Mouse (Mus musculus): ENCODE data around the gene A530064D06Rik. TPM values are rescaled to one million over a fixed set of nuclear protein-coding genes. Genes with fewer than 3 reads are reported as not detected.
"Not testable (repeated sequence)": the region's sequence is repeated elsewhere in the genome, so short reads cannot be mapped to it uniquely, and the experiment has no call there.

The A530064D06Rik gene
- 0.09 TPM for polyA plus RNA-seq (2021)

DNA sequence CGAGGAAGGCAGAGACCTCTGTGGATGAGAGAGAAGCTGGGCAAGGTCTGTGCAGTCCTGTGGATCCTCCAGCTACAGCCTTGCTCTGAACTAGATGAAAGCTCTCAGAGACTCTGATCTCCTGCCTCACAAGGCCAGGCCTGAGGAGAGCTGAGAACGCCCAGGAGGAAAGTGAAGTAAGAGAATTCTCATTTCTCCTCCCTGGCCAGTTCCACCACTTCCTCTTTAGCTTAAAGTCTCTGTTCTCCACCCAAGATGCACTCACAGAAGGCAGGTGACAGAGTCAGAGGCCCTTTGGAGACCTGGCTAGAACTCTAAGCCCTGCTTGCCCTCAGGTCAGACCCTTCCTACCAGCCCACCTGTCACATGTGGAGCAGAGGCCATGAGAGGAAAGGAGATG, at the start of gene A530064D06Rik:
TSS of gene A530064D06Rik (minus strand) at position 173 of the 400 bp plus-strand sequence.
- DNase-seq (ENCODE audit: low read depth, low spot score); ATAC-seq; POLR2A ChIA-PET; in situ Hi-C loops (cut with MboI; ENCODE audit: low pct_unique_long_range_greater_than_20kb); H3K27me3 ChIP-seq; CTCF ChIA-PET: not testable (repeated sequence)

- no peak for TF ChIP-seq CTCF (IDR thresholded peaks at IDR 0.05)
- CTCF ChIA-PET, result no interaction called here
- POLR2A ChIA-PET, result no interaction called here
- H3K27me3 ChIP-seq, result no peaks in the 10 kb centered on the region
- DNase-seq (ENCODE audit: low read depth, low spot score) (no peak), ATAC-seq (no peak)
- in situ Hi-C loops (cut with MboI; ENCODE audit: low pct_unique_long_range_greater_than_20kb), result no loop called here
Observed at GRCm38 (mm10) chr17:48215429-48215828, 48.4 kb upstream of the A530064D06Rik start.

GRCm38 (mm10) chr17:48213511-48213910, 46.4 kb upstream of the A530064D06Rik start:
- no peak for TF ChIP-seq CTCF (IDR thresholded peaks at IDR 0.05)
- POLR2A ChIA-PET, result no interaction called here
- no peaks in the 10 kb centered on the region for H3K27me3 ChIP-seq
- in situ Hi-C loops (cut with MboI; ENCODE audit: low pct_unique_long_range_greater_than_20kb), result no loop called here
- no peak for DNase-seq (ENCODE audit: low read depth, low spot score)
- no peak for ATAC-seq
- CTCF ChIA-PET, result no interaction called here

- in situ Hi-C loops (cut with MboI; ENCODE audit: low pct_unique_long_range_greater_than_20kb), result no loop called here
- DNase-seq (ENCODE audit: low read depth, low spot score), result no peak
- CTCF ChIA-PET, result no interaction called here
- no peaks in the 10 kb centered on the region for H3K27me3 ChIP-seq
- no peak for ATAC-seq
- POLR2A ChIA-PET, result no interaction called here
- no peak for TF ChIP-seq CTCF (IDR thresholded peaks at IDR 0.05)
Observed at GRCm38 (mm10) chr17:48212596-48212995, 45.5 kb upstream of the A530064D06Rik start.

DNA sequence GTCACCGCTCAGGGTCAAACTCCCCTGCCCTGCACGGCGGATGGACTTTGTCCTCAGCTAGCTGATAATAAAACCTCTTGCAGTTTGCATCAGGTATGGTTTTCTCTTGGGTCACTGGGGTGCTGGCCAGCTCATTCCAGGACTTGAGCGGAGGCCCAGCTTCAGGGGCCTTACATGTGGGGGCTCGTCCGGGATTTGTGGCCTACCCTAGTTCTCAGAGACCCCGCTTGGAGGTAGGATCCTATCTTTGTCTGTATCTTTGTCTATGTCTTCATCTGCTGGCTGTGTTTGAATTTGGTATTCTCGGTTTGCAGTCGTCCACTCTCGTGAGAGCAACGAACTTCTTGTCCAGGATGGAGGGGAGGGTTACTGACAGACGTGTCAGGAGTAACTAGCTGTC, 36.0 kb upstream of the A530064D06Rik start:
- ChIA-PET CTCF (no interaction called here), POLR2A (no interaction called here)
- DNase-seq (ENCODE audit: low read depth, low spot score), result no peak
- no peak for ATAC-seq
- in situ Hi-C loops (cut with MboI; ENCODE audit: low pct_unique_long_range_greater_than_20kb), result no loop called here
- H3K27me3 ChIP-seq, result no peaks in the 10 kb centered on the region
- no peak for TF ChIP-seq CTCF (IDR thresholded peaks at IDR 0.05)

- no peak for DNase-seq (ENCODE audit: low read depth, low spot score)
- POLR2A ChIA-PET, result no interaction called here
- CTCF ChIA-PET, result no interaction called here
- no peak for TF ChIP-seq CTCF (IDR thresholded peaks at IDR 0.05)
- in situ Hi-C loops (cut with MboI; ENCODE audit: low pct_unique_long_range_greater_than_20kb), result no loop called here
- no peak for ATAC-seq
- H3K27me3 ChIP-seq, result no peaks in the 10 kb centered on the region
Observed at GRCm38 (mm10) chr17:48192366-48192765, 25.3 kb upstream of the A530064D06Rik start.

DNA sequence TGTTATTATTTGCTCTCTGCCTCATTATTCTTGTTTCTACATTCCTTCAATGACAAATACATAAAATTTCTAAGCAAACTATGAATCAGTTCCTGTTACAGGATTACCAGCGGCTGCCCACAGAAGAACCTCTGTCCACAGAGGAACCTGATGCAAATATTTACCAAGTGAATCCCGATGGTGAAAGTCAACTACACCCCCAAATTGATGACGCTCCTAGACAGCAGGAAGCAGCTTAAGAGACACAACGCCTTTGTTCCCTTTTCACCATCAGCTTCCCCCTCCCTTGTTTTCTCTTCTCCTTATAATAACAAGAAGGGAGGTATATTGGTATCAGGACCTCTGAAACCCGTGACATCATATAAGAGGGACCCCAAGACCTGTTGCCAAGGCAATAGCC, 18.2 kb upstream of the A530064D06Rik start:
- H3K27me3 ChIP-seq, result no peaks in the 10 kb centered on the region
- TF ChIP-seq CTCF (IDR thresholded peaks at IDR 0.05), result no peak
- no peak for ATAC-seq
- POLR2A ChIA-PET, result no interaction called here
- CTCF ChIA-PET, result interaction anchor here (1.6 kb wide), 1 partner anchor 20 kb away, joined by 3 read pairs; no protein-coding TSS in a partner anchor
- DNase-seq (ENCODE audit: low read depth, low spot score), result no peak
- in situ Hi-C loops (cut with MboI; ENCODE audit: low pct_unique_long_range_greater_than_20kb), result no loop called here

DNA sequence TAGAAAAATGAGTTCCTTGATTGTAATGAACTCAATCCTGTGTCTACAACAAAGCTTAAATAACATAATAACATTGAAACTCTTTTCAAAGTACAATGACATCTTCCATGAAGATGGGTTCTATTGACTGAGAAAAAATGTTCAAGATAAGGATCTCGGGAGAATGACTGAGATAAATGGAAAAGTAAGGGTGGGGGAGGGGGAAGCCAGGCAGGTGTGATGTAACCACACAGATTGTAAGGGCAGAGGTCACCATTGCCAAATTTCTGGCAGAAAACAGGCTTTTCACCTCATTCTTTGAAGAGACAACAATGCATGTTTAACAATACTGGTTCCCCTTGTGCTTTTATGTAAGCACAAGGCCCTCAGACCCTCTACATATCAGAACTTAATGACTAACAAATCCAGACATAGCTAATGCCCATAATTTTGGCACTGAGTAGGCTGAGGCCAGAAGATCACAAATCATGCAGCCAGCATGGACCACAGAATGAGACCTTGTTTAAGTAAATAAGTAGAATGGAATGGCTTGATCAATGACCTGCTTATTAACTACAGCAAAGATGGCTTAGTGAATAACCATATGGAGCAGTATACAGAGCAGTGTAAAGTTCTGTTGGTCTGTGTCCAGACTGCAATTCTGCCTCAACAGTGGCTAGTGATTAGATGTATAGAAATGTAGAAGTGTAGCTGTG, 9.5 kb downstream of the A530064D06Rik start:
- ChIA-PET POLR2A (no interaction called here), CTCF (no interaction called here)
- in situ Hi-C loops (cut with MboI; ENCODE audit: low pct_unique_long_range_greater_than_20kb), result loop anchor here (5.0 kb wide), 1 partner anchor 35 kb away; no protein-coding TSS in a partner anchor
- no peak for ATAC-seq
- DNase-seq (ENCODE audit: low read depth, low spot score), result no peak
- no peaks in the 10 kb centered on the region for H3K27me3 ChIP-seq
- TF ChIP-seq CTCF (IDR thresholded peaks at IDR 0.05), result no peak

- no peaks in the 10 kb centered on the region for H3K27me3 ChIP-seq
- no peak for TF ChIP-seq CTCF (IDR thresholded peaks at IDR 0.05)
- CTCF ChIA-PET, result no interaction called here
- in situ Hi-C loops (cut with MboI; ENCODE audit: low pct_unique_long_range_greater_than_20kb), result no loop called here
- no peak for DNase-seq (ENCODE audit: low read depth, low spot score)
- POLR2A ChIA-PET, result no interaction called here
- ATAC-seq, result no peak
Observed at GRCm38 (mm10) chr17:48146120-48146519, 21.0 kb downstream of the A530064D06Rik start, which contains the start of gene 9830107B12Rik. Gene 9830107B12Rik (minus strand): TSS chr17:48146268.

- ATAC-seq, result no peak
Observed at GRCm38 (mm10) chr17:48132810-48133209, 34.3 kb downstream of the A530064D06Rik start.

DNA sequence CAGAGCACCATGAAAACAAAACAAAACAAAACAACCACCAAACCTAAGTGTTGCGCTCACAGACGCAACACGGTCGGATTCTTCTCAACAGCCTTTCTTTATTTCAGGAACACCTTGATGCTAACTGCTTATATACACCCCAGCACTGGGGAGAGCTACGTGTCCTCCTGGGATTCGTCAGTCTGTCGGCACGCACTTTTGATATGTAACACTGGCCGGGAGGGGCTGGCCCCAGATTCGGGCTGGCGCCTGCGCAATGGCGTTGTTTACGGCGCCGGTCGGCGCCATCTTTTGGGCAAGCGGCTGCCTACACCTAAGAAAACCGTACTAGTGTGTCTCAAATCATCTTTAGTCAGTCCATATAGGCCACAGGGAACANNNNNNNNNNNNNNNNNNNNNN, 46.6 kb downstream of the A530064D06Rik start:
- ChIA-PET CTCF (interaction anchor here (1.2 kb wide), 1 partner anchor 39 kb away, joined by 6 read pairs; no protein-coding TSS in a partner anchor), POLR2A (no interaction called here)
- ATAC-seq (no peak), DNase-seq (ENCODE audit: low read depth, low spot score) (no peak)
- H3K27me3 ChIP-seq, result no peaks in the 10 kb centered on the region
- no peak for TF ChIP-seq CTCF (IDR thresholded peaks at IDR 0.05)
- in situ Hi-C loops (cut with MboI; ENCODE audit: low pct_unique_long_range_greater_than_20kb), result loop anchor here (5.0 to 25.0 kb wide), 2 partner anchors 37 to 217 kb away; partner anchors contain the start of gene Trem2

More at GRCm38 (mm10) chr17:48132810-48133209, 34.3 kb downstream of the A530064D06Rik start:
- POLR2A ChIA-PET, result no interaction called here
- H3K27me3 ChIP-seq, result no peaks in the 10 kb centered on the region
- DNase-seq (ENCODE audit: low read depth, low spot score), result no peak
- in situ Hi-C loops (cut with MboI; ENCODE audit: low pct_unique_long_range_greater_than_20kb), result no loop called here
- no peak for TF ChIP-seq CTCF (IDR thresholded peaks at IDR 0.05)
- CTCF ChIA-PET, result no interaction called here
